Mouse (Mus musculus): ENCODE data around the gene Gm21874.
"Not testable (repeated sequence)": the region's sequence is repeated elsewhere in the genome, so short reads cannot be mapped to it uniquely, and the experiment has no call there.

Gm21874 gene

DNA sequence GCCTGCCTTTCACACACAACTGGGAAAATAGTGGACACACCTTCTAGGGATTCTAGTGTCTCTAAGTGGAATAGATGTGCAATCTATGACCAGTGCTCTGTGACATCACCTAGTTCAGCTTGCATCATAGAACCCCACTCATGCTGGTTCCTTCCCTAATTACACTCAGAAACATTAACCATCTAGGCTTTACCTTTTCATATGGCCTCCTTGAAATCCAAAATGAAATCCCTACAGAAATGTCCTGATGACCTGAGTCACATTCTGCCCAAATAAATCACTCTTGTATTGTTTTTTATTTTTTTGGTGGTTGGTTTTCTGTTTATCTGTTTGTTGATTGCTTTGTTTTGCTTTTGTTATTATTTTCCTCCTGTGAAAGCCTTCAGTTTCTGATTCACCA, at the start of gene Gm21874:
Gene Gm21874 (minus strand): TSS at position 101 of the 400 bp plus-strand sequence.
- not testable (repeated sequence) for DNase-seq (ENCODE audit: extremely low spot score, low read depth, low spot score)
